Mouse (Mus musculus): Measurements from ENCODE around the gene Pxdn. TPM values are rescaled to one million over a fixed set of nuclear protein-coding genes. Genes with fewer than 3 reads are reported as not detected.

Gene Pxdn
- polyA plus RNA-seq, 1 experiment from 2014 or later, result not detected

- H3K36me3 ChIP-seq (ENCODE audit: inconsistent target), result no peaks in the 10 kb centered on the region
- WGBS (ENCODE audit: missing documents), result 82% methylated on average over 6 of the region's 6 CpGs
- no peak overlapping the region for H3K4me3 ChIP-seq (ENCODE audit: inconsistent target)
- H3K27ac ChIP-seq, result no peak overlapping the region
- H3K79me2 ChIP-seq (ENCODE audit: inconsistent target), result no peaks in the 10 kb centered on the region
These were observed 35.1 kb downstream of the Pxdn start for GRCm38 (mm10) chr12:29972533-29972932.

- H3K36me3 ChIP-seq (ENCODE audit: inconsistent target), result no peaks in the 10 kb centered on the region
- no peaks in the 10 kb centered on the region for H3K79me2 ChIP-seq (ENCODE audit: inconsistent target)
- no peak overlapping the region for H3K27ac ChIP-seq
- no peak overlapping the region for H3K4me3 ChIP-seq (ENCODE audit: inconsistent target)
- 94% methylated on average over 8 of the region's 8 CpGs for WGBS (ENCODE audit: missing documents)
These were observed 42.7 kb downstream of the Pxdn start for GRCm38 (mm10) chr12:29980076-29980475.

- 90% methylated on average over 7 of the region's 7 CpGs for WGBS (ENCODE audit: missing documents)
- Histone ChIP-seq H3K36me3 (ENCODE audit: inconsistent target) (no peaks in the 10 kb centered on the region), H3K79me2 (ENCODE audit: inconsistent target) (no peaks in the 10 kb centered on the region)
These were observed 44.4 kb downstream of the Pxdn start for GRCm38 (mm10) chr12:29981722-29982293.

GRCm38 (mm10) chr12:29983190-29983589, 45.8 kb downstream of the Pxdn start:
- WGBS (ENCODE audit: missing documents), result 97% methylated on average over 9 of the region's 9 CpGs
- no peak overlapping the region for H3K27ac ChIP-seq
- no peak overlapping the region for H3K4me3 ChIP-seq (ENCODE audit: inconsistent target)
- no peaks in the 10 kb centered on the region for H3K36me3 ChIP-seq (ENCODE audit: inconsistent target)
- no peaks in the 10 kb centered on the region for H3K79me2 ChIP-seq (ENCODE audit: inconsistent target)

More at GRCm38 (mm10) chr12:29981722-29982293, 44.4 kb downstream of the Pxdn start:
- H3K4me3 ChIP-seq (ENCODE audit: inconsistent target), result no peak overlapping the region
- no peak overlapping the region for H3K27ac ChIP-seq

DNA sequence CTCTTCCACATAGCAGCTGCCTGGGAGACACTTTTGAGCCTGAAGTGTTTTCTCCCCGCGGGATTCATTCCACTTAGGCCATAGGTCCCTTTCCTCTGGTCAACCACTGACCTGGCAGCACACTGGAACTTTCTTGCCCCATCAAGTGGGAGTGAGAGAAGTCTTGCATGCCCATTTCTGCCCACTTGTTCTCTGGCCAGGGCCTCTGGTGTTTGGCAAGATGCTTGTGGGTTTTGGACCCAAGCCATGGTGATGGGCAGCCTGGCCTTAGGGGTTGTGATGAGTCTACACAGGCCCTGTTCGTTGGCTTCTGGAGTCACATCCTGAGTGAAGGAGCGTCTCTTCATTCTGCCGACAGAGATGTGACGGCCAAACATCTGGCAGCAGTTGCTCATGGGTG, 47.7 kb downstream of the Pxdn start:
- Histone ChIP-seq H3K79me2 (ENCODE audit: inconsistent target) (no peaks in the 10 kb centered on the region), H3K36me3 (ENCODE audit: inconsistent target) (no peaks in the 10 kb centered on the region), H3K4me3 (ENCODE audit: inconsistent target) (no peak overlapping the region), H3K27ac (no peak overlapping the region)
- 87% methylated on average over 6 of the region's 6 CpGs for WGBS (ENCODE audit: missing documents)

DNA sequence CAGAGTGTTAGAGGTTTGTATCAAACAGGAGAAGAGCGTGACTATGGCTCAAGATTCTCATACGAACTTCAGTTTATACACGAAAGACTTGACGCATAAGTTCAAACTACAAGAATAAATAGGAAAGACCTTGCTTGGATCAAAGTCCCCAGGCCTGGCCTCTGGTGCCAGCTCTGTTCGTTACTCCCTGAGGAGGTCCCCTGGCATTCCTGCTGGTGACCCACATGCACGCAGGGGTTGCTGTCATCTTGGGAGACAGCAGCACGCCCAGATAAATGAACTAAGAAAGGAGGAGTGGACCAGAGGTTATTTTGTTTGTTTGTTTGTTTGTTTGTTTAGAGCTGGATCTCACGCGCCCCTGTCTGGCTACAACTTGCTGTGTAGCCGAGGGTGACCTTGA, 48.8 kb downstream of the Pxdn start:
- 86% methylated on average over 10 of the region's 10 CpGs for WGBS (ENCODE audit: missing documents)
- Histone ChIP-seq H3K4me3 (ENCODE audit: inconsistent target) (no peak overlapping the region), H3K79me2 (ENCODE audit: inconsistent target) (no peaks in the 10 kb centered on the region), H3K27ac (no peak overlapping the region), H3K36me3 (ENCODE audit: inconsistent target) (no peaks in the 10 kb centered on the region)

DNA sequence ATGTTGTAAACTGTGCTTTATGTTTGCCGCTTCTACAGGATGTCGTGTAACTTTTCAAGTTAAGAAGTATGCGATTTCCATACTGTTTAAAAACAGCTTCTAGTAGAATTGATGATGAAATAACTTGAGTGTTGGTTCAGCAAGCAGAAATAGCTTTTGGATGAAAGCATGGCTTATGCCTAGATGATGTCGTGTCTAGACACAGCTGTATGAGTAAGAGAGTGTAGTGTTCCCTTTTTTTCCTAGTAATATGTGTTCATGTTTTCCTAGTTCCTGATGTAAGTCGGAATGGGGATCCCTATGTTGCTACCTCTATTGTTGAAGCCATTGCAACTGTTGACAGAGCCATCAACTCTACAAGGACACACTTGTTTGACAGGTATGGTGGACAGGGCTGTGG, 61.5 kb downstream of the Pxdn start:
- Histone ChIP-seq H3K36me3 (ENCODE audit: inconsistent target) (no peaks in the 10 kb centered on the region), H3K4me3 (ENCODE audit: inconsistent target) (no peak overlapping the region), H3K27ac (no peak overlapping the region), H3K79me2 (ENCODE audit: inconsistent target) (no peaks in the 10 kb centered on the region)
- WGBS (ENCODE audit: missing documents), result 89% methylated on average over 5 of the region's 5 CpGs

DNA sequence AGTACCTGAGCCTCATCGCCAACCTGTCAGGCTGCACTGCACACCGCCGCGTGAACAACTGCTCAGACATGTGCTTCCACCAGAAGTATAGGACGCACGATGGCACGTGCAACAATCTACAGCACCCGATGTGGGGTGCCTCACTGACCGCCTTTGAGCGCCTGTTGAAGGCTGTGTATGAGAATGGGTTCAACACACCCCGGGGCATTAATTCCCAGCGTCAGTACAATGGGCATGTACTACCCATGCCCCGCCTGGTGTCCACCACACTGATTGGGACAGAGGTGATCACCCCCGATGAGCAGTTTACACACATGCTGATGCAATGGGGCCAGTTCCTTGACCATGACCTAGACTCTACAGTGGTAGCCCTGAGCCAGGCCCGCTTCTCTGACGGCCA, 64.5 kb downstream of the Pxdn start:
- Histone ChIP-seq H3K79me2 (ENCODE audit: inconsistent target) (no peaks in the 10 kb centered on the region), H3K4me3 (ENCODE audit: inconsistent target) (no peak overlapping the region), H3K27ac (no peak overlapping the region), H3K36me3 (ENCODE audit: inconsistent target) (no peaks in the 10 kb centered on the region)
- WGBS (ENCODE audit: missing documents), result 94% methylated on average over 16 of the region's 16 CpGs

DNA sequence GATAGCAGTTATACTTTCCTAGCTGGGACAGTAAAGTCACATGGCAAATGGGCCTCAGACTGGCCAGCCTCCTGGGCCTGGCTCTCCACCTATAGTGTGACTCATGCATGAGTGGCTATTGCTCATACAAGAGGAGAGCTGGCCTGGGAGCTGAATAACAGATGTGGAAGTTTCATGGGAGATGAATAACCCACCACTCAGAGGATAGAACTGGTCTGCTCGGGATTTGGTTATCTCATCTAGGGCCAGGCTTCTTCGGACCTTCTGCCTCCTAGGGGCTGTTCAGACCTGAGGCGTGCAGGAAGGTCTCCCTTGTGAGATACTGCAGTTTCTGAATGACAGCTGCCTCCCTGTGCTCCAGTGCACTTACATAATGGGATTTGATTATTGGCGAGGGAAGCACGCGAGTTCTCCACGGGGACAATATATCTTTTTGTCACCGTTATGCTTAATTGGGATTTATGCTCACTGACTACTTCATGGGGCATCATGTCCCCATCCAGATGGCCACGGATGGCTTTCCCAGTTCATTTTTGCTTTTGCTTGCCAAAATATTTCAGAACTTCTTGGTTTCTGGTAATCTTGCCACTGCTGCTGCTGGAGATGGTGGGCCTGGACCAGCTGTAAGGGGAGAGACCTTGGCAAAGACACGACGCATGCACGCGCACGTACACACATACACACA, 66.4 kb downstream of the Pxdn start:
- no peaks in the 10 kb centered on the region for H3K36me3 ChIP-seq (ENCODE audit: inconsistent target)
- no peak overlapping the region for H3K27ac ChIP-seq
- H3K4me3 ChIP-seq (ENCODE audit: inconsistent target), result no peak overlapping the region
- no peaks in the 10 kb centered on the region for H3K79me2 ChIP-seq (ENCODE audit: inconsistent target)
- WGBS (ENCODE audit: missing documents), result 91% methylated on average over 14 of the region's 14 CpGs

DNA sequence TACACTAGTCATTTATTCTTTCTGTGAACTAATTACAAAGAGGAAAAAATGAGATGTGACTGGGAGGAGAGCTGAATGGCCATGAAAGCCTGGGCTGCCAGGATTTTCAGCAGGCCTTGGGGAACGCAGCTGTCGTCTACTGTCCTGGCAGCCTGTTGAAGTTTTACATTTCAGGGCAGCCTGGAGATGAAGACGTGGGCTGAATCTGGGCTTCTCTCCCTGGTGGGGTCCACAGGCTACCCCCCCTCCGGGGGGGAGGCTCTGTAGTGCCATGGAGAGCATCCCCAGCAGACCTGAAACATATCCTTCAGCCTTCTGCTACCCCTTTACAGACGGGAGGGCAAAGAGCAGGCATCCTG, 66.9 kb downstream of the Pxdn start:
- Histone ChIP-seq H3K36me3 (ENCODE audit: inconsistent target) (no peaks in the 10 kb centered on the region), H3K27ac (no peak overlapping the region), H3K4me3 (ENCODE audit: inconsistent target) (no peak overlapping the region), H3K79me2 (ENCODE audit: inconsistent target) (no peaks in the 10 kb centered on the region)
- WGBS (ENCODE audit: missing documents), result 78% methylated on average over 5 of the region's 5 CpGs

- 86% methylated on average over 9 of the region's 9 CpGs for WGBS (ENCODE audit: missing documents)
- H3K36me3 ChIP-seq (ENCODE audit: inconsistent target), result no peaks in the 10 kb centered on the region
- H3K27ac ChIP-seq, result no peak overlapping the region
- no peak overlapping the region for H3K4me3 ChIP-seq (ENCODE audit: inconsistent target)
- H3K79me2 ChIP-seq (ENCODE audit: inconsistent target), result no peaks in the 10 kb centered on the region
These were observed 69.2 kb downstream of the Pxdn start for GRCm38 (mm10) chr12:30006586-30006985.

DNA sequence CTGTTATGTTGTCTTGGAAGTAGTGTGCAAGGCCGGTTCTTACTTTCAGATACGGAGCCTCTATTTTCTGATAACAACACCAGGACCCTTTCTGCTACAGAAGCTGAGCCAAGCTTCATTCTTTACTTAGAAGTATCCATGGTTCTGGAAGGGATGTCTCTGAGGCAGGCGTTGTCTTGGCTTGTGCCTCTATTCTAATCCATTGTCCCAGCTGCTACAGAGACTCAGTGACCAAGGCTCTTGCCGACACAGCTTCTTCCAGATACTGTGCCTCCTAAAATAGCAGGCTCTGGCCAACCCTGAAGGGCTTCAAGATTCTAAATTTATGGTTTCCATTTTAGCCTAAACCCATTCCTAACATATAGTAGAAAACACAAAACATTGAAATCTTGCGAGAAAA, 71.3 kb downstream of the Pxdn start:
- H3K79me2 ChIP-seq (ENCODE audit: inconsistent target), result no peaks in the 10 kb centered on the region
- no peak overlapping the region for H3K27ac ChIP-seq
- 93% methylated on average over 5 of the region's 5 CpGs for WGBS (ENCODE audit: missing documents)
- H3K4me3 ChIP-seq (ENCODE audit: inconsistent target), result no peak overlapping the region
- no peaks in the 10 kb centered on the region for H3K36me3 ChIP-seq (ENCODE audit: inconsistent target)

DNA sequence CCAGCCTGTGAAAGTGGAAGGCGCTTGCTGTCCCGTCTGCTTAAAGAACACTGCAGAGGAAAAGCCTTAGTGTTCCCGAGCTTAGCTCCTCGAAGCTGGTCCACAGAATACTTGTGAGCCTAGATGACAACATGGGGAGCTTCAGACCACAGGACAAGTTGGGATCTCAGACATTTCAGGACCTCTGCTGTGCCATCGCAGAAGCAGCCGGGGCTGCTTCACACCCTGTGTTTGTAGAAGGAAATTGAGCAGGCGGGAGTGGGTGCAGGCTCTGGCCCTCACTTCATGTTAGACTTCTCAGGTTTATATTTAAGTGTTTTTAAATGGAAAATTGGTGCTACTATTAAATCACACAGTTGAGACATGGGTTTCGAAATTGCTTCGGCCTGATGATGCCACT, 78.1 kb downstream of the Pxdn start:
- H3K4me3 ChIP-seq (ENCODE audit: inconsistent target), result no peak overlapping the region
- no peak overlapping the region for H3K27ac ChIP-seq
- no peaks in the 10 kb centered on the region for H3K36me3 ChIP-seq (ENCODE audit: inconsistent target)
- WGBS (ENCODE audit: missing documents), result 94% methylated on average over 9 of the region's 9 CpGs
- no peaks in the 10 kb centered on the region for H3K79me2 ChIP-seq (ENCODE audit: inconsistent target)

DNA sequence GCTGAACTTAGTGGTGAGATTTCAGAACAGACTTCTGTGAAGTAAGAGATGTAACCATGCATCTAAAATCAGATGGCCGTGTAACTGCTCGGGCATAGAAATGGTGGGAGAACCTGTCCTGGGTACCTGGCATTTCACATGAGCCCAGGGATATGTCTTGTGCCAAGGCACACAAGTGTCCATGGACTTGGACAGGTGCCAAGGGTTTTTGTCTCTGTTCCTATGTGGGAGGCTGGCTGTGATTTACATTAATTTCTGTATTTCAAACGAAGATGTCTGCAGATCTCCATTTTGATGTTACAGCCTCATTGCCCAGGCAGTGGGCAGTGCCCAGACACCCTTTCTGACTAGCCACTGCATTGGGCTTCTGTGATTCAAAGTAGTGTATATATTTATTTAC, 79.7 kb downstream of the Pxdn start:
- H3K4me3 ChIP-seq (ENCODE audit: inconsistent target), result no peak overlapping the region
- WGBS (ENCODE audit: missing documents), result 85% methylated on average over 3 of the region's 3 CpGs
- no peak overlapping the region for H3K27ac ChIP-seq
- no peaks in the 10 kb centered on the region for H3K79me2 ChIP-seq (ENCODE audit: inconsistent target)
- no peaks in the 10 kb centered on the region for H3K36me3 ChIP-seq (ENCODE audit: inconsistent target)

DNA sequence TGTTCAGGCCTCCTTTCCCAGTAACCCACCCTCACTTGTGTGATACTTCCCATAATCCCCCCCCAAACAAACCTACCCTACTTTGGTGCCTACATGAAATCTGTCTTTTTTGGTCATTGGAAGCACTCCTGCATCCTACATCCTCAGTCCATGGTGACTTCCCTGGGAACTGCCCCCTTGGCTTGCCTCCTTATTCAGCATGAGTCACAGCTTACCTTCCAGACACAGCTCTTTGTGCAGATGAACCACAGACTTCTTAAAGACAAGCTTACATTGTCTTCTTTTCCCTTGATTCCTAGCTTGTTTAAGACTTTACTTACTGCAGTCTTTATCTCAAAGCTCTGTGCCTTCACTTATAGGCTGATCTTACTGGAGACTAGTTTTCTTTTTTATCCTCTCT, 83.0 kb downstream of the Pxdn start:
- Histone ChIP-seq H3K79me2 (ENCODE audit: inconsistent target) (no peaks in the 10 kb centered on the region), H3K36me3 (ENCODE audit: inconsistent target) (no peaks in the 10 kb centered on the region), H3K27ac (no peak overlapping the region), H3K4me3 (ENCODE audit: inconsistent target) (no peak overlapping the region)

GRCm38 (mm10) chr12:30023491-30023890, 86.1 kb downstream of the Pxdn start:
- 65% methylated on average over 3 of the region's 3 CpGs for WGBS (ENCODE audit: missing documents)
- no peak overlapping the region for H3K4me3 ChIP-seq (ENCODE audit: inconsistent target)

More at GRCm38 (mm10) chr12:30023491-30023890, 86.1 kb downstream of the Pxdn start:
- Histone ChIP-seq H3K79me2 (ENCODE audit: inconsistent target) (no peaks in the 10 kb centered on the region), H3K36me3 (ENCODE audit: inconsistent target) (no peaks in the 10 kb centered on the region), H3K27ac (no peak overlapping the region)
